Comparison of ENCODE assay signal across 9 mouse cellular contexts in the genomic region with DNA sequence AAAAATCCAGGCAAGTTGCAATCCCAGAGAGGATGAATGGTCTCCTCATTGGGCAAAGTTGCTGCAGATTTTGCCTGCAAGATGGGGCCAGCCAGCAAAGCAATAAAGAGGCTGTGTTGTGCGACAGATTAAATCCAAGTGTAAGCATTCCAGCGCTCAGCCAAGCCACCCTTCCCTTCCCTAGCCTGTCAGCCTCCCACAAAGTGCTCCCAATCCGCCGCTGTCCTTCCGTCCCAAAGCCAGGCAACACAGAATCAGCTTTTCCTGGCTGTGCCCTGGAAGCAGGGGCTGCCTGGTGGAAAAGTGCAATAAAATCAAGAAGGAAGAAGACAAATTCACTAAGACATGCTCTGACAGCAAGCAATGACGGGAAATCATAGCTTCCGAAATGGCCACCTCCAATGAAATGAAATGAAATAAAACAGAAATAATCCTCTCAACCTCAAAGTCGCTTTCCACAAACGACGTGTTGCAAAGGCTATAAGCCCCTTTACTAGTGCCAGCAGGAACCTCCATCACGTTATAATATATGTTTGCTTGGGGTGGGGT.
DNase-seq lines count a peak whose midpoint lies in the region; ATAC-seq and TF ChIP-seq lines count a peak whose summit lies in the region.
"Had no signal": no experiment of that assay in that cellular context is flagged by ENCODE, and none has a peak within 500 bp of the region (broad histone marks: within the 10 kb centered on the region; RNA-seq: fewer than 3 reads in every experiment).

No protein-coding gene starts in this region.

- DNase-seq in kidney, adult 2 months: peak; percentile 49
- DNase-seq in kidney, adult 11 months: no peak
- DNase-seq in forebrain, embryonic 14.5 days (ENCODE audit: low spot score): peak; percentile 8
- no peak for DNase-seq in spleen, postnatal 36 days (ENCODE audit: low spot score in 2 of 2)
- no peak for DNase-seq in thymus, postnatal 14 days
- DNase-seq in frontal cortex, postnatal 14 days (ENCODE audit: low spot score in 2 of 2): no peak

- no peaks in the 10 kb centered on the region for H3K27me3 ChIP-seq in kidney, adult 2 months (replicated peaks; ENCODE audit: control insufficient read depth, insufficient read depth, low read length)
- H3K27me3 ChIP-seq in forebrain, embryonic 14.5 days (replicated peaks; ENCODE audit: control insufficient read depth, insufficient read depth, low read length): no peaks in the 10 kb centered on the region
- peaks cover 15% of the 10 kb centered on the region; the same call in 1 of the 2 replicates for H3K27me3 ChIP-seq in kidney, embryonic 14.5 days (ENCODE audit: control insufficient read depth, insufficient read depth, low read length)
- H3K27me3 ChIP-seq in midbrain, embryonic 15.5 days (replicated peaks): 0 out of 2 replicates have a peak, but pooled peaks cover 3% of the 10 kb centered on the region

- peak overlapping the region; percentile 92 for H3K27ac ChIP-seq in kidney, adult 2 months (ENCODE audit: insufficient read depth, low read depth, low read length)
- H3K27ac ChIP-seq in forebrain, embryonic 14.5 days (ENCODE audit: low read depth, low read length): no peak overlapping the region
- H3K27ac ChIP-seq in kidney, embryonic 14.5 days (ENCODE audit: low read depth, low read length): no peak overlapping the region
- no peak overlapping the region for H3K27ac ChIP-seq in midbrain, embryonic 15.5 days

- no peaks in the 10 kb centered on the region for H3K9me3 ChIP-seq in forebrain, embryonic 14.5 days (replicated peaks; ENCODE audit: control insufficient read depth, low read length)
- H3K9me3 ChIP-seq in kidney, embryonic 14.5 days (ENCODE audit: control insufficient read depth, low read length): no peaks in the 10 kb centered on the region
- no peaks in the 10 kb centered on the region for H3K9me3 ChIP-seq in midbrain, embryonic 15.5 days

- TF ChIP-seq CTCF in kidney, adult 2 months (conservative IDR thresholded peaks at IDR 0.05; ENCODE audit: insufficient read depth, insufficient read length, low read depth, low read length): no peak

- H3K36me3 ChIP-seq in kidney, adult 2 months (ENCODE audit: control insufficient read depth, insufficient read depth, low read length): no peaks in the 10 kb centered on the region
- no peaks in the 10 kb centered on the region for H3K36me3 ChIP-seq in forebrain, embryonic 14.5 days (ENCODE audit: control insufficient read depth, insufficient read depth, low read length)
- H3K36me3 ChIP-seq in kidney, embryonic 14.5 days (ENCODE audit: control insufficient read depth, insufficient read depth, low read length): no peaks in the 10 kb centered on the region
- no peaks in the 10 kb centered on the region for H3K36me3 ChIP-seq in midbrain, embryonic 15.5 days (replicated peaks)
- H3K36me3 ChIP-seq: G1E had no signal

- 10% methylated on average over 11 of the region's 11 CpGs for WGBS in kidney, adult 2 months
- WGBS in forebrain, embryonic 14.5 days: 19% methylated on average over 11 of the region's 11 CpGs
- WGBS in kidney, embryonic 14.5 days: 10% methylated on average over 11 of the region's 11 CpGs
- WGBS in midbrain, embryonic 15.5 days: 12% methylated on average over 11 of the region's 11 CpGs

- peaks cover 11% of the 10 kb centered on the region; the same call in 1 of the 2 replicates for H3K4me1 ChIP-seq in kidney, adult 2 months (ENCODE audit: control insufficient read depth, insufficient read depth, low read length)
- peaks cover 16% of the 10 kb centered on the region for H3K4me1 ChIP-seq in forebrain, embryonic 14.5 days (ENCODE audit: control insufficient read depth, insufficient read depth, low read length)
- H3K4me1 ChIP-seq in kidney, embryonic 14.5 days (ENCODE audit: control insufficient read depth, insufficient read depth, low read length): peaks cover 13% of the 10 kb centered on the region; the same call in 1 of the 2 replicates
- peaks cover 25% of the 10 kb centered on the region for H3K4me1 ChIP-seq in midbrain, embryonic 15.5 days

- TF ChIP-seq POLR2A in kidney, adult 2 months (IDR thresholded peaks at IDR 0.05; ENCODE audit: low read depth, low read length): no peak

- H3K4me2 ChIP-seq in forebrain, embryonic 14.5 days (ENCODE audit: low read length): peak overlapping the region; percentile 95
- H3K4me2 ChIP-seq in kidney, embryonic 14.5 days (replicated peaks; ENCODE audit: low read depth, low read length): peak overlapping the region; percentile 94
- H3K4me2 ChIP-seq in midbrain, embryonic 15.5 days: peak overlapping the region; percentile 95

- peak overlapping the region; percentile 90 for H3K4me3 ChIP-seq in kidney, adult 2 months (ENCODE audit: insufficient read depth, low read depth, low read length)
- H3K4me3 ChIP-seq in forebrain, embryonic 14.5 days (ENCODE audit: low read depth, low read length): peak overlapping the region; percentile 41
- peak overlapping the region; percentile 48 for H3K4me3 ChIP-seq in kidney, embryonic 14.5 days (ENCODE audit: low read length)
- H3K4me3 ChIP-seq in midbrain, embryonic 15.5 days: peak overlapping the region; percentile 47

- peak overlapping the region; percentile 64 for H3K9ac ChIP-seq in forebrain, embryonic 14.5 days (ENCODE audit: low read length)
- peak overlapping the region; percentile 42; the same call in 1 of the 2 replicates for H3K9ac ChIP-seq in kidney, embryonic 14.5 days (ENCODE audit: low read depth, low read length)
- H3K9ac ChIP-seq in midbrain, embryonic 15.5 days: peak overlapping the region; percentile 54; the same call in 1 of the 2 replicates

- ATAC-seq in forebrain, embryonic 14.5 days: no peak
- ATAC-seq in kidney, embryonic 14.5 days (ENCODE audit: low FRiP score, low TSS enrichment): no peak
- no peak for ATAC-seq in midbrain, embryonic 15.5 days (replicated peaks)

Comparison
In these comparisons a context has a peak if more than half of its experiments do, and no peak if none do; other contexts are left out.
1. DNase-seq: peak in kidney, adult 2 months (single experiment) and forebrain, embryonic 14.5 days (single experiment); none in kidney, adult 11 months (single experiment), spleen, postnatal 36 days (0 of 2), thymus, postnatal 14 days (single experiment) and frontal cortex, postnatal 14 days (0 of 2).
2. Peak in every context shown above with its lines, with median percentiles within 50 percentile points of each other: H3K4me3 ChIP-seq, H3K4me2 ChIP-seq and H3K9ac ChIP-seq.